Mouse (Mus musculus) retina, adult 2 months (tissue): ENCODE measurements around the gene Igfbp2.

Source experiments
- DNase-seq: peaks from one replicate; pipeline ENCODE4 v3.0.0-alpha.2; 2012; ENCODE audit warnings: low read depth, low spot score

The Igfbp2 gene

GRCm38 (mm10) chr1:72823751-72824706, at the start of gene Igfbp2:
Gene Igfbp2 (plus strand): TSS chr1:72824503.
- no peak for DNase-seq

- no peak for DNase-seq
Measured at GRCm38 (mm10) chr1:72778789-72779188, 45.5 kb upstream of the Igfbp2 start.

GRCm38 (mm10) chr1:72780720-72781119, 43.6 kb upstream of the Igfbp2 start:
- DNase-seq = no peak

- DNase-seq = no peak
Measured at GRCm38 (mm10) chr1:72783341-72783740, 41.0 kb upstream of the Igfbp2 start.

GRCm38 (mm10) chr1:72784018-72784417, 40.3 kb upstream of the Igfbp2 start:
- DNase-seq = no peak

GRCm38 (mm10) chr1:72790670-72791069, 33.6 kb upstream of the Igfbp2 start:
- no peak for DNase-seq

GRCm38 (mm10) chr1:72791743-72792142, 32.6 kb upstream of the Igfbp2 start:
- DNase-seq = no peak

GRCm38 (mm10) chr1:72792262-72792661, 32.0 kb upstream of the Igfbp2 start:
- DNase-seq = no peak

- no peak for DNase-seq
Measured at GRCm38 (mm10) chr1:72793230-72793629, 31.1 kb upstream of the Igfbp2 start.

- DNase-seq = no peak
Measured at GRCm38 (mm10) chr1:72796128-72796527, 28.2 kb upstream of the Igfbp2 start.

- no peak for DNase-seq
Measured at GRCm38 (mm10) chr1:72797102-72797665, 27.1 kb upstream of the Igfbp2 start.

GRCm38 (mm10) chr1:72798441-72798840, 25.9 kb upstream of the Igfbp2 start:
- DNase-seq = no peak

- no peak for DNase-seq
Measured at GRCm38 (mm10) chr1:72804031-72804430, 20.3 kb upstream of the Igfbp2 start.

- no peak for DNase-seq
Measured at GRCm38 (mm10) chr1:72805037-72805436, 19.3 kb upstream of the Igfbp2 start.

- no peak for DNase-seq
Measured at GRCm38 (mm10) chr1:72805476-72806043, 18.7 kb upstream of the Igfbp2 start.

- DNase-seq = no peak
Measured at GRCm38 (mm10) chr1:72806044-72806584, 18.2 kb upstream of the Igfbp2 start.

GRCm38 (mm10) chr1:72809304-72809703, 15.0 kb upstream of the Igfbp2 start:
- DNase-seq = no peak

- no peak for DNase-seq
Measured at GRCm38 (mm10) chr1:72809951-72810675, 14.2 kb upstream of the Igfbp2 start.

GRCm38 (mm10) chr1:72811061-72811460, 13.2 kb upstream of the Igfbp2 start:
- DNase-seq = no peak

GRCm38 (mm10) chr1:72813089-72813638, 11.1 kb upstream of the Igfbp2 start:
- no peak for DNase-seq

- DNase-seq = no peak
Measured at GRCm38 (mm10) chr1:72813639-72814403, 10.5 kb upstream of the Igfbp2 start.
